Mouse (Mus musculus): ENCODE data around the gene Scml4. TPM values are rescaled to one million over a fixed set of nuclear protein-coding genes. Genes with fewer than 3 reads are reported as not detected.
A peak's percentile ranks its signal among the peaks of the same experiment; 100 is the strongest.

The Scml4 gene
- polyA plus RNA-seq, 1 experiment from 2014 or later: 0.16 TPM

DNA sequence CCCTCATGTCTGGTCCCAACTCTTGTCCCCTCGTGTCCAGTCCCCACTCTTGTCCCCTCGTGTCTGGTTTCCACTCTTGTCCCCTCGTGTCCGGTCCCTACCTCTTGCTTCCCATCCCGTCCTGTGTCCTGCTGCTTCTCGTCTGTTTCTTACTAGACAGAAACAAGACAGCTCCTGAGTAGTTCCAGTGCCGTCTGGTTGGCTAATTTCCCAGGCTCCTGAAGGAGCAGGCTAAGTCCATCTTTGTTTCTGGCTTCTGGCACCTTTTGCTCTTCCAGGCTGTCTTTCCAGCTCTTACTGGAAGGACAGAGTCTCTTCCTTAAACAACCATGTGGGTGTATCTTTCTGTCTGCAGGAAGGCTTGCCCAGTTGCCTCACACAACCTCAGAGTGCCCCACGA, 33.7 kb downstream of the Scml4 start:
- peak overlapping the region; percentile 36; the same call in 1 of the 2 replicates for H3K27ac ChIP-seq
- no peak overlapping the region for H3K4me3 ChIP-seq
- no peak for DNase-seq (ENCODE audit: low spot score)
- no peaks in the 10 kb centered on the region for H3K36me3 ChIP-seq
- H3K9me3 ChIP-seq (replicated peaks): no peaks in the 10 kb centered on the region
- 0 out of 2 replicates have a peak, but pooled peaks cover 3% of the 10 kb centered on the region for H3K4me1 ChIP-seq
- WGBS: 77% methylated on average over 8 of the region's 8 CpGs
- 0 out of 2 replicates have a peak, but pooled peaks cover 3% of the 10 kb centered on the region for H3K27me3 ChIP-seq (ENCODE audit: low read depth, poor library complexity, severe bottlenecking)

DNA sequence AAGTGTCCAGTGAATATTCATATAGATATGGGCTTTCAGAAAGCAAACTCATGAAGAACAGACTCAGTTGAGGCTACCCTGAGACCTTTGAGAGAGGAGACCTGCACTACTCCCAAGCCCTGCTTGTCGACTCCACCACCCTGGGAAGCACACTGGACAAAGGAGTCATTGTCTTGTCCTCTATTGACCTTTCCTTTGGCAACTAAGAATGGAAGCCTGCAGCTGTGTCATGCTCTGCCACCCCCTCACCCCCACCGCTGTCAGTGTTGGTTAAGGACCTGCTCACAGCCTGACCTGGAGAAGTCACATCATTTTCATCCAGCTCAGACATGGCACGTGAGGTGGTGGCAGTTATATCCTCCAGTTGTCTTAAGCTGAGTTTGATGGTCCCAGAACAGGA, 34.1 kb downstream of the Scml4 start:
- DNase-seq (ENCODE audit: low spot score): no peak
- no peak overlapping the region for H3K4me3 ChIP-seq
- 0 out of 2 replicates have a peak, but pooled peaks cover 3% of the 10 kb centered on the region for H3K27me3 ChIP-seq (ENCODE audit: low read depth, poor library complexity, severe bottlenecking)
- no peaks in the 10 kb centered on the region for H3K36me3 ChIP-seq
- no peaks in the 10 kb centered on the region for H3K9me3 ChIP-seq (replicated peaks)
- 0 out of 2 replicates have a peak, but pooled peaks cover 3% of the 10 kb centered on the region for H3K4me1 ChIP-seq
- no peak overlapping the region; the same call in 1 of the 2 replicates for H3K27ac ChIP-seq
- 85% methylated on average over 3 of the region's 3 CpGs for WGBS

DNA sequence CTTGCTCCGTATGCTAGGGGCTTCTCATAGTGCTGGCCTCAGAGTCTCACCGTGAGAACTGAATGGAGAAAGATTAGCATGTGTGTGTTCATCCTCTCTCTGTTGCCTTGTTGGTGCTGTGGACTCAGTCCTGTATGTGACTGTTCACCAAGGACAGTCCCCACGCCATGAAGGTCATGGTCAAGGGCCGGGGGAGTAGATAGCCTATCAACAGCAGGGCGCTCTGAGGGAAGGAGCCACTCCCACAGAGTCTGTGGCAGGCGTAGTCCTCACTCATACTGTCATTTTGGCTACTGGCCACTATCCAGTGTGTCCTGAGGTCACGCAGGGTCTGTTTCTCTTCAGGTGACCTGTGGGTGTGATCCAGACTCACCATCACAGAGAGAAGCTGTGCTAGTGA, 34.5 kb downstream of the Scml4 start:
- 88% methylated on average over 7 of the region's 7 CpGs for WGBS
- H3K36me3 ChIP-seq: no peaks in the 10 kb centered on the region
- H3K9me3 ChIP-seq (replicated peaks): no peaks in the 10 kb centered on the region
- 0 out of 2 replicates have a peak, but pooled peaks cover 3% of the 10 kb centered on the region for H3K27me3 ChIP-seq (ENCODE audit: low read depth, poor library complexity, severe bottlenecking)
- H3K27ac ChIP-seq: no peak overlapping the region
- no peak for DNase-seq (ENCODE audit: low spot score)
- no peak overlapping the region for H3K4me3 ChIP-seq
- H3K4me1 ChIP-seq: 0 out of 2 replicates have a peak, but pooled peaks cover 3% of the 10 kb centered on the region

DNA sequence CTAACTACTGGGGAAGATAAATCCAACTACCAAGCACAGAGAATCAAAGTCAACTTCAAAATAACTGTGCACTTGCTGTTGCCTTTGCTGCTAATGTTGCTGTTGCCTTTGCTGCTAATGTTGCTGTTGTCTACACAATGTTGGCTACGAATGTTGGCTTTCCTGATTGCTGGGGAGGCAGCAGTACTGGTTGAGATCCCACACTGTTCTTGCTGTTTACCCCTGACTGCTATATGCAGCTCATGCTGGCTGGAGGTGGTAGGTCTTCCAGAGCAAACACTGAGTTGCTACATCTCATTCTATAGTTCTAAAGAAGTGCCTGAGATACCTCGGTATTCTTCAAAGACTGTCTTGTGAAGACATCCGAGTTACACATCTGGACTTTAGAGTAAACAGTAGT, 36.5 kb downstream of the Scml4 start:
- Histone ChIP-seq H3K27ac (no peak overlapping the region), H3K4me3 (no peak overlapping the region), H3K4me1 (no peaks in the 10 kb centered on the region), H3K27me3 (ENCODE audit: low read depth, poor library complexity, severe bottlenecking) (0 out of 2 replicates have a peak, but pooled peaks cover 3% of the 10 kb centered on the region), H3K36me3 (no peaks in the 10 kb centered on the region), H3K9me3 (replicated peaks) (no peaks in the 10 kb centered on the region)
- 91% methylated on average over 3 of the region's 3 CpGs for WGBS
- no peak for DNase-seq (ENCODE audit: low spot score)

DNA sequence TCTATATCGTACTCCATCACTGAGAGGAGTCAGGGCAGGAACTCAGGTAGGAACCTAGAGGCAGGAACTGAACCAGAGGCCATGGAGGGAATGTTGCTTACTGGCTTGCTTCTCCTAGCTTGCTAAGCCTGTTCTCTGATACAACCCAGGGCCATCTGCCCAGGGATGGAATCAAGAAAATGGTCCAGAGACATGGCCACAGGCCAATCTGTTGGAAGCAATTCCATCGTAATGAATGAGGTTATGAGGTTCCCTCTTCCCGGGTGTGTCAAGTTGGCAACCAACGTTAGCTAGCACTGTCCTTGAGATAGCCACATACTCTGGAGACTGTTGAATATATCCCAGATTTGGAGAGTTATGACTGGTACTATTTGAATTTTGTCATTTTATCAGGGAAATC, 37.0 kb downstream of the Scml4 start:
- H3K27me3 ChIP-seq (ENCODE audit: low read depth, poor library complexity, severe bottlenecking): 0 out of 2 replicates have a peak, but pooled peaks cover 3% of the 10 kb centered on the region
- H3K9me3 ChIP-seq (replicated peaks): no peaks in the 10 kb centered on the region
- no peaks in the 10 kb centered on the region for H3K36me3 ChIP-seq
- DNase-seq (ENCODE audit: low spot score): no peak
- H3K27ac ChIP-seq: no peak overlapping the region
- 90% methylated on average over 4 of the region's 4 CpGs for WGBS
- no peak overlapping the region for H3K4me3 ChIP-seq
- no peaks in the 10 kb centered on the region for H3K4me1 ChIP-seq

DNA sequence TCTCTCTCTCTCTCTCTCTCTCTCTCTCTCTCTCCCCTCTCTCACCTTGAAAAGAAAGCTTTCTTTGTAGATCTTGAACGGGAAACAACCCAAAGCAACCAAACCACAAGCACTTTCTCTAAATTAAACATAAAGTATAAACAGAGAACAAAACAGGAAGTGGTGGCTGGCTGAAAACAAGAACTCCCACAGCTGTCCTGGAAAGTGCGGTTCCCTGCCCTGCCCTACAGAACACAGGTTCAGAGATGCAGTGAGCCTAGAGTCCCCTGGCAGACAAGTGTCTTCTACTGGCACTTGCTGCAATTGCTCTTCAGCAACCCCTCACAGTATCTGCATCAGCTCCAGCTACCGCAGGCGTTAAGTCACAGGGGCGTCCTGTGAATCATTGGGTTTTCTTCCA, 37.5 kb downstream of the Scml4 start:
- H3K27ac ChIP-seq: no peak overlapping the region
- no peak for DNase-seq (ENCODE audit: low spot score)
- H3K36me3 ChIP-seq: no peaks in the 10 kb centered on the region
- no peak overlapping the region for H3K4me3 ChIP-seq
- H3K27me3 ChIP-seq (ENCODE audit: low read depth, poor library complexity, severe bottlenecking): 0 out of 2 replicates have a peak, but pooled peaks cover 3% of the 10 kb centered on the region
- H3K9me3 ChIP-seq (replicated peaks): no peaks in the 10 kb centered on the region
- 89% methylated on average over 5 of the region's 5 CpGs for WGBS
- no peaks in the 10 kb centered on the region for H3K4me1 ChIP-seq

DNA sequence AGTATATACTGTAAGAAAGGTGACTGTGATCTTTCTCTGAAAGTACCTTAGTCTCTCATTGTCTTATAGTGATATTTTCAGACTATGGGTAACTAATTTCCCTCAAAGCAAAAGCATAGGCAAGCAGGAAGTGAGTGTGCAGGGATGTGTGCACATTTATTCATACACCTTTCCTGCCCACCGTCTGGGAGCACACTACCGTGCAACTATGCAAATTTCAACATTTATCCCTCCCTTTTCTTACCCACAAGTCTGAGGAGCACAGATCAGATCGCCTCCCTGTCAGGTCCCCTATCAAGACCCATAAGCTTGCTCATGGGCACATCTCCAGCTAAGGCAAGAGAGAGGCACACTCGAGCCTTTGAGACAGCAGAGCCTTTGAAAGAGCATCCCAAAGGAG, 41.2 kb downstream of the Scml4 start:
- Histone ChIP-seq H3K27me3 (ENCODE audit: low read depth, poor library complexity, severe bottlenecking) (0 out of 2 replicates have a peak, but pooled peaks cover 3% of the 10 kb centered on the region), H3K9me3 (replicated peaks) (no peaks in the 10 kb centered on the region), H3K4me3 (no peak overlapping the region), H3K27ac (no peak overlapping the region), H3K36me3 (no peaks in the 10 kb centered on the region), H3K4me1 (no peaks in the 10 kb centered on the region)
- no peak for DNase-seq (ENCODE audit: low spot score)
- 83% methylated on average over 4 of the region's 4 CpGs for WGBS

DNA sequence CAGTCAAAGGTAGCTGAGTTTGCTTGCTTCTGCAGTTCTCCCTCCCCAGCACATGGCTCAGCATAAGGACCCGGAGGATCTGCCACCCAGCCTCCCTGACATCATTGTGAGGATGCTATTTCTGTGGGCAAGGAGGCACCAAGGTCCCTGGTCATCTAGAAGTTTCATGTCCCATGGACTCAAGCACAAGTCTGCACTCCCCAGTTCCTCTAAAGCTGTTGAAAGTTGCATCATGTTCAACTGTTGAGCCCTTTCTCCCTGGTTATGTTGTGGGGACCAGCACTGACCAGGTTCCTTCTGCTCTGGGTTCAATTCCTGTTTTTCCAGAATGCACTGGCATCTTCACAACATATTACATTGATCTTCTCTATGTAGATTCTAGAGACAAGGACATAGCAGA, 42.9 kb downstream of the Scml4 start:
- Histone ChIP-seq H3K27ac (no peak overlapping the region), H3K4me1 (no peaks in the 10 kb centered on the region), H3K9me3 (replicated peaks) (no peaks in the 10 kb centered on the region), H3K4me3 (no peak overlapping the region), H3K27me3 (ENCODE audit: low read depth, poor library complexity, severe bottlenecking) (no peaks in the 10 kb centered on the region), H3K36me3 (no peaks in the 10 kb centered on the region)
- DNase-seq (ENCODE audit: low spot score): no peak
- WGBS: 86% methylated on average over 1 of the region's 1 CpGs

DNA sequence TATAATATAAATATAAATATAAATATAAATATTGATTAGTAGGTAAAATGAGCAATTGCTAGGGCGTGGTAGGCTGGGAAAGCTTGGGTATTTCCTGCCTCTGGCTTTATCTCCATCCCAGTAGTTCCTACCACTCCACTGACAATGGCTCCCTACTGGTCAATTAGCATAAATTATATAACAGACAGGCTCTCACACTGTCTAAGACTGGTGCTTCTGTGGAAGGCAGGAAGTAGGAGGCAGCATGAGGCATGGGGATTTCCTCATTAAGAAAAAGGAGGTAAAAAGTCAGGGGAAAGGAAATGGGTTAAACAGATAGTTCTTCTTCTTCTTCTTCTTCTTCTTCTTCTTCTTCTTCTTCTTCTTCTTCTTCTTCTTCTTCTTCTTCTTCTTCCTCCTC, 48.4 kb downstream of the Scml4 start:
- WGBS: 81% methylated on average over 1 of the region's 1 CpGs
- DNase-seq (ENCODE audit: low spot score): no peak
- H3K4me1 ChIP-seq: peaks cover 5% of the 10 kb centered on the region; the same call in 1 of the 2 replicates
- H3K27ac ChIP-seq: no peak overlapping the region
- H3K4me3 ChIP-seq: no peak overlapping the region
- H3K9me3 ChIP-seq (replicated peaks): no peaks in the 10 kb centered on the region
- no peaks in the 10 kb centered on the region for H3K36me3 ChIP-seq
- no peaks in the 10 kb centered on the region for H3K27me3 ChIP-seq (ENCODE audit: low read depth, poor library complexity, severe bottlenecking)

DNA sequence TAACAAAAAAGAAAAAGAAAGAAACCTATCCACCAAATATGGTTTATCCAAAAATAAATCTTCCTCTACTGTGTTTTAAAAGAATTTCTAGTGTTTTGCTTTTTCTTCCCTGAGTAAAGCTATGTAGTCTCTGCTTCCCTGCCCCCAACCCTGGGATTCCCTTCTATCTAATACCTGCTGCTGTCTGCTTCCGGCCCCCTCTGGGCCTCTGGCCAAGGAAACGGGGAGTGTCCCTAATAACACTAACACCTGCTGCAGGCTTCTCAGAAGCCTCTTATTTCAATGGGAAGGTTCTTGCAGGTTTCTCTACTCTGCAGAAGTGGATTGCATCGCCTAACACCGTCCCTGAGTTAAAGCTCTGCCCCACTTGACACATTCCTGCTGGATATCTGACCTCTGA, 50.4 kb downstream of the Scml4 start:
- no peaks in the 10 kb centered on the region for H3K27me3 ChIP-seq (ENCODE audit: low read depth, poor library complexity, severe bottlenecking)
- H3K9me3 ChIP-seq (replicated peaks): no peaks in the 10 kb centered on the region
- H3K27ac ChIP-seq: no peak overlapping the region
- peaks cover 5% of the 10 kb centered on the region; the same call in 1 of the 2 replicates for H3K4me1 ChIP-seq
- H3K4me3 ChIP-seq: no peak overlapping the region
- 46% methylated on average over 4 of the region's 4 CpGs for WGBS
- DNase-seq (ENCODE audit: low spot score): no peak
- no peaks in the 10 kb centered on the region for H3K36me3 ChIP-seq

DNA sequence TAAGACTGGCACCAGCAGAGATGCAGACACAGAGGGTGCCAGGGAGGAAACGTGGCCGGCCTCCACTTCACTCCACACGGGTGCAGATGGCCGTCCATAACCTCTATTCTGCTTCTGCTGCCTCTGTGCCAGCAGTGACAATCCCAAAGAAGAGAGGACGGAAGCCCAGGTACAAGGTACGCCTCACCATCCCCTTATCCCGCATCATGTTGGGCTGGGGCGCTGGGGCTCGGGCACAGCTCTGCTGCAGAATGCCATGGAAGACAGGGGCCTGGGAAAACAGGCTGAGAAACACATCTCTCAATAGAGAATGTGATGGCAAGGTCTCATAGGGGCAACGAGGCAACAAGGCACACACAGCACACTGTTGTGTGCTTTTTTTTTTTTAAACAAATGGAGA, 51.9 kb downstream of the Scml4 start:
- no peak overlapping the region for H3K27ac ChIP-seq
- H3K9me3 ChIP-seq (replicated peaks): no peaks in the 10 kb centered on the region
- WGBS: 90% methylated on average over 10 of the region's 10 CpGs
- no peak overlapping the region for H3K4me3 ChIP-seq
- peaks cover 5% of the 10 kb centered on the region; the same call in 1 of the 2 replicates for H3K4me1 ChIP-seq
- H3K27me3 ChIP-seq (ENCODE audit: low read depth, poor library complexity, severe bottlenecking): no peaks in the 10 kb centered on the region
- DNase-seq (ENCODE audit: low spot score): no peak
- no peaks in the 10 kb centered on the region for H3K36me3 ChIP-seq

DNA sequence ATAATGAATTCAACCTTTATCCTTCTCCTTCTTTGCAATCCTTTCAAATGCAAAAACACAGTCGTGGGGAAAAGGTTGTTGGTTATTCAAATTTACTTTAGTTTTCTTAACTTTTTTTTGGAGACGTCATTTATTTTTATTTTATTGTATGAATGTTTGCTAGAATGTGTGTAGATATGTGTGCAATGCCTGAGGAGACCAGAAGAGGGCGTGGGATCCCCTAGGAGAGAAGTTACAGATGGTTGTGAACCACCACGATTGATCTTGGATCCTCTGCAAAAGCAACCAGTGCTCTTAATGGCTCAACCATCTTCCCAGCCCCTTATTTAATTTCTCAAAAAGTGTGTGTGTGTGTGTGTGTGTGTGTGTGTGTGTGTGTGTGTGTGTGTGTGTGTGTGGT, 53.0 kb downstream of the Scml4 start:
- H3K36me3 ChIP-seq: no peaks in the 10 kb centered on the region
- peaks cover 5% of the 10 kb centered on the region; the same call in 1 of the 2 replicates for H3K4me1 ChIP-seq
- no peak overlapping the region for H3K4me3 ChIP-seq
- no peak for DNase-seq (ENCODE audit: low spot score)
- H3K27ac ChIP-seq: no peak overlapping the region
- H3K27me3 ChIP-seq (ENCODE audit: low read depth, poor library complexity, severe bottlenecking): no peaks in the 10 kb centered on the region
- 51% methylated on average over 4 of the region's 4 CpGs for WGBS
- H3K9me3 ChIP-seq (replicated peaks): no peaks in the 10 kb centered on the region

DNA sequence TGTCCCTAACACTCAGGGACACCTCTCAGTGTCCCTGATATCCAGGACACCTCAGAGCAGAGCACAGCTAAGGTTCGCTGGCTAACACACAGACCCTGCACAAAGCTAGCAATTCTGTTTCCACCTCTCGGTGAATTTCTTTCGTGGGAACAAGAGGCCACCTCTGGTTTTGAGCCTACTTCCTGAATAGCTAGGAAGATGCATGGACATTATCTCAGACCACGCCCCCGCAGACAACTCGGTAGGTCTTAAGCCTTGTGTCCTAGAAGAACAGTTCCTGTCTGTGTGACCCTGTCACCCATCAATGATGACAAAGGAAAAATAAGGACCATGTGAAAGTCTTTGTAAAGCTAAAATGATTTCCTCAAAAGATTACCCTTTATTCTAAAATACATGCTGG, 54.0 kb downstream of the Scml4 start:
- Histone ChIP-seq H3K27me3 (ENCODE audit: low read depth, poor library complexity, severe bottlenecking) (no peaks in the 10 kb centered on the region), H3K4me3 (no peak overlapping the region), H3K36me3 (no peaks in the 10 kb centered on the region), H3K9me3 (replicated peaks) (no peaks in the 10 kb centered on the region), H3K4me1 (peaks cover 5% of the 10 kb centered on the region; the same call in 1 of the 2 replicates), H3K27ac (no peak overlapping the region)
- WGBS: 71% methylated on average over 6 of the region's 6 CpGs
- DNase-seq (ENCODE audit: low spot score): no peak

DNA sequence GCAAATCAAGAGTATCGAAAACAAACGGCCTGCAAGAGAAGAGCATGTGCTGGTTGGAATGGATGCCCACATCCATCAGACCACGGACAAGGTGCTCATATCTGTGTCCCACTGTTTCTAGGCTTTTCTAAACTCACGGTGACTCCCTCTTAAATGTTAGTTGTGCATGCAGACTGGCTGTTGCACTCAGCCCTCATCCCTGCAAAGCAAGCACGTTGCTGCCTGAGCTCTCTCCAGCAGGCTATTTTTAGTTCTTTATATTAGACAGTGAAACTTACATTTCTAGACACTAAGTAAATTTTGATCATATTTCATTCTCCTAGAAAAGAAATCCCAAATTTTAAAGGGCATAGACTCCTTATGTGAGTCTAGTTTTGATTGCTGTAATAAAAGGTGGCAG, 57.2 kb downstream of the Scml4 start:
- 86% methylated on average over 5 of the region's 5 CpGs for WGBS
- no peak overlapping the region for H3K4me3 ChIP-seq
- no peaks in the 10 kb centered on the region for H3K4me1 ChIP-seq
- H3K27me3 ChIP-seq (ENCODE audit: low read depth, poor library complexity, severe bottlenecking): no peaks in the 10 kb centered on the region
- H3K9me3 ChIP-seq (replicated peaks): no peaks in the 10 kb centered on the region
- no peak for DNase-seq (ENCODE audit: low spot score)
- no peaks in the 10 kb centered on the region for H3K36me3 ChIP-seq
- no peak overlapping the region for H3K27ac ChIP-seq
